Mouse (Mus musculus): ENCODE data around the gene Rin2. TPM values are rescaled to one million over a fixed set of nuclear protein-coding genes. Genes with fewer than 3 reads are reported as not detected.

The Rin2 gene
- polyA plus RNA-seq, 1 experiment: 8.2 TPM

DNA sequence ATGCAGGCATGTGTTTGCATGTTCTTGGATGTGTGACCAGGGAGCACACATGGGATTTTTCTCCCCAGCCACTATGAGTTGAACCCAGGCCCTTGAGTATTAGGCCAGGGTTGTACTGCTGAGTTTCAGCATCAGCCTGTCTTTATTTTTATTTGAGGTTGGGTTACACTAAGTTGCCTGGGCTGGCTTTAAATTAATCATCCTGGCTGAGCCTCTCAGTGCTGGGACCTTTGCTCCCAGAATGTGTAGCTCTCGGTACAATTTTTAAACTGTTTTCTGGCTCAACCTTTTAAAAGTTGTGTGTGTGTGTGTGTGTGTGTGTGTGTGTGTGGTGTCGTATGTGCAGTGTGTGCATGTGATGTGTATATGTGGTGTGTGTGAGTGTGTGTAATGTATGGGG, 5.1 kb downstream of the Rin2 start:
- no peaks in the 10 kb centered on the region for H3K4me1 ChIP-seq (ENCODE audit: control insufficient read depth, insufficient read depth, low read length)
- H3K4me3 ChIP-seq (ENCODE audit: low read depth, low read length): no peak overlapping the region
- H3K27me3 ChIP-seq (ENCODE audit: control insufficient read depth, insufficient read depth, low read length, poor library complexity, severe bottlenecking): no peaks in the 10 kb centered on the region
- no peaks in the 10 kb centered on the region for H3K9me3 ChIP-seq (replicated peaks; ENCODE audit: control insufficient read depth, insufficient read depth, low read length, poor library complexity, severe bottlenecking)
- no peak overlapping the region for H3K9ac ChIP-seq (ENCODE audit: low read depth, poor library complexity, severe bottlenecking)
- H3K27ac ChIP-seq (ENCODE audit: insufficient read depth, low read length): no peak overlapping the region
- no peak for TF ChIP-seq EP300 (IDR thresholded peaks at IDR 0.05; ENCODE audit: insufficient read depth, low read depth, low read length)
- TF ChIP-seq POLR2A (IDR thresholded peaks at IDR 0.05; ENCODE audit: insufficient read depth, low read length): no peak
- TF ChIP-seq CTCF (IDR thresholded peaks at IDR 0.05; ENCODE audit: low read depth, low read length): no peak
- H3K36me3 ChIP-seq (ENCODE audit: control insufficient read depth, insufficient read depth, low read length, poor library complexity, severe bottlenecking): no peaks in the 10 kb centered on the region

DNA sequence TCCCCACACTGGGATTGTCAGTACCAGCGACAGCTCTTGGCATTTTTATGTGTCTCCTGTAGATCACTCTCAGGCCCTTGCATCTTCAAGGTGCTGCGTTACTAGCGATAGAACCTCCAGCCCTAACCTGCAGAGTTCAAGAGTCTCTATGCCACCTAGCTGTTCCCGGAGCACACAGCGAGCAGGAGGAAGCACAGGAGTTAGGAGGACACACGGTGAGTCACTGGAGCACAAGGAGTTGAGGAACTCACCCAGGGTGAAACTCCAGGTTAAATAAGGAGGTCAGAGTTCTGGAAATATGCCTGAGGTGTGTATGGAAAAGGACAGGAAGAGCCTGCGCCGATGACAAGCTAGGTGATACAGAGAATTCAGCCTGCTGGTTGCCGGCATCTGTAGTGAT, 5.7 kb downstream of the Rin2 start:
- Histone ChIP-seq H3K27ac (ENCODE audit: insufficient read depth, low read length) (no peak overlapping the region), H3K27me3 (ENCODE audit: control insufficient read depth, insufficient read depth, low read length, poor library complexity, severe bottlenecking) (no peaks in the 10 kb centered on the region), H3K4me1 (ENCODE audit: control insufficient read depth, insufficient read depth, low read length) (no peaks in the 10 kb centered on the region), H3K36me3 (ENCODE audit: control insufficient read depth, insufficient read depth, low read length, poor library complexity, severe bottlenecking) (no peaks in the 10 kb centered on the region), H3K9me3 (replicated peaks; ENCODE audit: control insufficient read depth, insufficient read depth, low read length, poor library complexity, severe bottlenecking) (no peaks in the 10 kb centered on the region), H3K9ac (ENCODE audit: low read depth, poor library complexity, severe bottlenecking) (no peak overlapping the region), H3K4me3 (ENCODE audit: low read depth, low read length) (no peak overlapping the region)
- TF ChIP-seq CTCF (IDR thresholded peaks at IDR 0.05; ENCODE audit: low read depth, low read length) (no peak), EP300 (IDR thresholded peaks at IDR 0.05; ENCODE audit: insufficient read depth, low read depth, low read length) (no peak), POLR2A (IDR thresholded peaks at IDR 0.05; ENCODE audit: insufficient read depth, low read length) (no peak)

DNA sequence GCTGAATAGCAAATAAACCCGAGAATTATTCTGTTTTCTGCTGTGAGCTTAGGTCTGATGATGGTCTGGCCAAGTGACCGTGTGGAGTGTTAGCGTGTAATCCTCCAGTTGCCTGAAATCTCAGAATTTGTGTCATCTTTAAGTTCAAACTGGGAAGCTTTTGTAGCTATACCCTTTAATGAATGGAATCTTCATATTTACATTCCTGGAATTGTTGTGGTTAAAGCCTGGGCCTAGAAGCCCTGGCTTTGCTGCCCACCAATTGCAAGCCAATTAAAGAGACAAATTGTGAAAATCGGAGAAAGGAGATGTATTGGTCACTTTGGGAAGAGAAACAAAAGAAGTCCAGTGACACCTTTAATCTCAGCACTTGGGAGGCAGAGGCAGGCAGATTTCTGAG, 6.6 kb downstream of the Rin2 start:
- TF ChIP-seq EP300 (IDR thresholded peaks at IDR 0.05; ENCODE audit: insufficient read depth, low read depth, low read length): no peak
- TF ChIP-seq CTCF (IDR thresholded peaks at IDR 0.05; ENCODE audit: low read depth, low read length): no peak
- no peak for TF ChIP-seq POLR2A (IDR thresholded peaks at IDR 0.05; ENCODE audit: insufficient read depth, low read length)
- H3K9me3 ChIP-seq (replicated peaks; ENCODE audit: control insufficient read depth, insufficient read depth, low read length, poor library complexity, severe bottlenecking): no peaks in the 10 kb centered on the region
- H3K36me3 ChIP-seq (ENCODE audit: control insufficient read depth, insufficient read depth, low read length, poor library complexity, severe bottlenecking): no peaks in the 10 kb centered on the region
- H3K27ac ChIP-seq (ENCODE audit: insufficient read depth, low read length): no peak overlapping the region
- H3K9ac ChIP-seq (ENCODE audit: low read depth, poor library complexity, severe bottlenecking): no peak overlapping the region
- H3K4me1 ChIP-seq (ENCODE audit: control insufficient read depth, insufficient read depth, low read length): no peaks in the 10 kb centered on the region
- H3K27me3 ChIP-seq (ENCODE audit: control insufficient read depth, insufficient read depth, low read length, poor library complexity, severe bottlenecking): no peaks in the 10 kb centered on the region
- no peak overlapping the region for H3K4me3 ChIP-seq (ENCODE audit: low read depth, low read length)

DNA sequence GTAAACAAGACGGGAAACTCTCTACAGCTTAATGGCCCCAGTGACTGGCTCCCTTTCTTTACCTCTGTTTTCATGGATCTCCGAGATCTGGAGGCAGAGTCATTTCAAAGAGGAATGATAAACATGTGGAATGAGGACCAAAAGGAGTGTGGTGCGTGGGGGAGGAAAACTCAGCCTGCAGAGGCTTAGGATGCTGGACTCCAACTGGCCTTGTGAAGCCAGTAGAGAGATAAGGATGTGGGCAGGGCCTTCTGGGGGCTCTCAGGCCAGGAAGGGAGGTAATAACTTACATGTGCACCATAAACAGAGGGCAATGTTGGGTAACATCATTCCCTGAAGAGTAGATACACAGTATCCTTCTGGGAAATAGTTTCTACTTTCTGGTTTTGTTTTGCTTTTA, 7.9 kb downstream of the Rin2 start:
- TF ChIP-seq POLR2A (IDR thresholded peaks at IDR 0.05; ENCODE audit: insufficient read depth, low read length): no peak
- no peak for TF ChIP-seq CTCF (IDR thresholded peaks at IDR 0.05; ENCODE audit: low read depth, low read length)
- no peaks in the 10 kb centered on the region for H3K4me1 ChIP-seq (ENCODE audit: control insufficient read depth, insufficient read depth, low read length)
- H3K36me3 ChIP-seq (ENCODE audit: control insufficient read depth, insufficient read depth, low read length, poor library complexity, severe bottlenecking): no peaks in the 10 kb centered on the region
- no peak overlapping the region for H3K27ac ChIP-seq (ENCODE audit: insufficient read depth, low read length)
- H3K9ac ChIP-seq (ENCODE audit: low read depth, poor library complexity, severe bottlenecking): no peak overlapping the region
- no peaks in the 10 kb centered on the region for H3K9me3 ChIP-seq (replicated peaks; ENCODE audit: control insufficient read depth, insufficient read depth, low read length, poor library complexity, severe bottlenecking)
- no peaks in the 10 kb centered on the region for H3K27me3 ChIP-seq (ENCODE audit: control insufficient read depth, insufficient read depth, low read length, poor library complexity, severe bottlenecking)
- H3K4me3 ChIP-seq (ENCODE audit: low read depth, low read length): no peak overlapping the region

DNA sequence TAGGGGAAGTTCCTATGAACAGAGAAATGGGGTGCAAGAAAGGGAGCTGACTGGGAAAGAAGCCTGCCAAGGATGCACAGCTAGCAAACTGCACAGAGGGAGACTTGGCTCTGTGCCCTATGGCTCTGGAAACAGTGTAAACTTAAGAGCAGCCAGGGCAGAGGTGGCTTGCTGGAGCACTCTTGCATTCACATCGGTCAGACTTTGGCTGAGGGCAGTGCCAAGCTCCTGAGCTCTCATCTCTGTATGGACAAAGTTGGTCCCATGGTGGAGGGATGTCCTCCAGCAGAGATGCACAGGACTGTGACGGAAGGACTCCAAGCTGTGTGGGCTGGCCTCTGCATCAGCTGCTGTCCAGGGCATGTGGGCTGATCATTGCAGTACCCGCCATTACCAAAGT, 8.5 kb downstream of the Rin2 start:
- Histone ChIP-seq H3K27ac (ENCODE audit: insufficient read depth, low read length) (no peak overlapping the region), H3K4me1 (ENCODE audit: control insufficient read depth, insufficient read depth, low read length) (no peaks in the 10 kb centered on the region), H3K9ac (ENCODE audit: low read depth, poor library complexity, severe bottlenecking) (no peak overlapping the region), H3K4me3 (ENCODE audit: low read depth, low read length) (no peak overlapping the region), H3K27me3 (ENCODE audit: control insufficient read depth, insufficient read depth, low read length, poor library complexity, severe bottlenecking) (no peaks in the 10 kb centered on the region), H3K36me3 (ENCODE audit: control insufficient read depth, insufficient read depth, low read length, poor library complexity, severe bottlenecking) (no peaks in the 10 kb centered on the region), H3K9me3 (replicated peaks; ENCODE audit: control insufficient read depth, insufficient read depth, low read length, poor library complexity, severe bottlenecking) (no peaks in the 10 kb centered on the region)
- no peak for TF ChIP-seq POLR2A (IDR thresholded peaks at IDR 0.05; ENCODE audit: insufficient read depth, low read length)
- TF ChIP-seq CTCF (IDR thresholded peaks at IDR 0.05; ENCODE audit: low read depth, low read length): no peak
- no peak for TF ChIP-seq EP300 (IDR thresholded peaks at IDR 0.05; ENCODE audit: insufficient read depth, low read depth, low read length)

DNA sequence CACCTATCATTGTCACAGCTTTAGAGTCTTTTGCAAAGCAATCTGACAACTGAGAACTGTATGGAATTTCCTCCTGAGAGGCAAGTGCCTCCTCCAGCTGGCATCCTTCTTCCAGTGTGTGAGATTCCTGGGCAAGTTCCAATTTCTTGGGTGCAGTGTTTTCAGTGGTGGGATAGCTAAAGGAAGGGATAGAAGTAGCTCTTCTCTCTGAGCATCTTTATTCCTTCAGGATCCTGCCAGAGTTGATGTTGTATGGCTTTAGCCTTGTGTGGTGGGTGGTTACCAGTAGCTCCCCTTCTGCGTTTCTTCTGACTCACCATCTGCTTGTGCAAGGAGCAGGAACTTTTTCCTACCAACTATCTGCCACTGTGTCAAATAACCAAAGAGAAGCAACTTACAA, 9.1 kb downstream of the Rin2 start:
- H3K9me3 ChIP-seq (replicated peaks; ENCODE audit: control insufficient read depth, insufficient read depth, low read length, poor library complexity, severe bottlenecking): no peaks in the 10 kb centered on the region
- no peak overlapping the region for H3K9ac ChIP-seq (ENCODE audit: low read depth, poor library complexity, severe bottlenecking)
- H3K27me3 ChIP-seq (ENCODE audit: control insufficient read depth, insufficient read depth, low read length, poor library complexity, severe bottlenecking): no peaks in the 10 kb centered on the region
- no peak overlapping the region for H3K4me3 ChIP-seq (ENCODE audit: low read depth, low read length)
- H3K4me1 ChIP-seq (ENCODE audit: control insufficient read depth, insufficient read depth, low read length): no peaks in the 10 kb centered on the region
- no peaks in the 10 kb centered on the region for H3K36me3 ChIP-seq (ENCODE audit: control insufficient read depth, insufficient read depth, low read length, poor library complexity, severe bottlenecking)
- TF ChIP-seq EP300 (IDR thresholded peaks at IDR 0.05; ENCODE audit: insufficient read depth, low read depth, low read length): no peak
- TF ChIP-seq POLR2A (IDR thresholded peaks at IDR 0.05; ENCODE audit: insufficient read depth, low read length): no peak
- TF ChIP-seq CTCF (IDR thresholded peaks at IDR 0.05; ENCODE audit: low read depth, low read length): no peak
- no peak overlapping the region for H3K27ac ChIP-seq (ENCODE audit: insufficient read depth, low read length)

Data from ES-Bruce4 (cell line).